Mouse (Mus musculus): ENCODE measurements at regions not wholly inside any gene's neighbourhood (a gene's known extent, or its start where the extent isn't known, plus 50 kb on each side); places are given as distances from the start of the nearest gene placed in this dataset.

- TF ChIP-seq CTCF (IDR thresholded peaks at IDR 0.05; ENCODE audit: borderline replicate concordance, insufficient read depth, low read length) = no peak
- TF ChIP-seq POLR2A (IDR thresholded peaks at IDR 0.05; ENCODE audit: low read depth, low read length) = no peak
These were observed 475.0 kb upstream of the Cdh5 start for GRCm38 (mm10) chr8:103626446-103626845.
